Mouse (Mus musculus) bone marrow macrophage, adult 2 months (primary cell): ENCODE results near the gene Apobec4.

Experiments
- CTCF ChIP-seq: IDR thresholded peaks from 2 replicates; pipeline ENCODE4 v1.5.1; 2012; ENCODE audit warnings: low read depth, mild to moderate bottlenecking, low read length, moderate library complexity
- POLR2A ChIP-seq: IDR thresholded peaks from 2 replicates; pipeline ENCODE4 v1.6.1; 2012; ENCODE audit warnings: mild to moderate bottlenecking, low read depth, low read length, borderline replicate concordance

DNA sequence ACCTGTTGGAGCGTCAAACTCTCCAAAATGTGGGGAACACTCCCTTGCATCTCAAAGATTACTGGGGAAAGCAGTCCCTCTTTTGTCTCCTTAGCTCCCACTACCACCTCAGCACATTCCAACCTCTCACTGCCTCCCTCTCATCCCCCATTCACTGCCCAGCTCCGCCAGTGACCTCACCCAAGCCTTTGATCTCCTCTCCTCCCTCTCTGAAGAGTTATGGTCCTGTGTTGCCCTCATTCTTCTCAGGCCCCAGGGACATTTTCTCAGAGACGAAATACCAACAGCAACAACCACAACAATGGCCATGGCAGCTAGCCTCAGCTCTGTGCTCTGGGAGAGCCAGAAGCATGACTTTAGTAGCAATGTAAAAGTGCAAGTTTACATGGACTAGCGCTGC, 40.9 kb downstream of the Apobec4 start:
- TF ChIP-seq CTCF (no peak), POLR2A (no peak)
